Mouse (Mus musculus): Measurements from ENCODE around the gene Ralgapa2. TPM values are rescaled to one million over a fixed set of nuclear protein-coding genes. Genes with fewer than 3 reads are reported as not detected.
A peak's percentile ranks its signal among the peaks of the same experiment; 100 is the strongest.

Ralgapa2 gene
- total and polyA plus RNA-seq, 3 experiments = 9.2 to 9.6 TPM; not detected in 1

- no peak for DNase-seq (ENCODE audit: low read depth, low spot score)
- Histone ChIP-seq H3K79me2 (ENCODE audit: control insufficient read depth, insufficient read depth, low read length, poor library complexity) (no peaks in the 10 kb centered on the region), H3K36me3 (ENCODE audit: control insufficient read depth in 1 of 2, insufficient read depth in 2 of 2, low read length in 2 of 2) (peaks cover 0 to 15% of the 10 kb centered on the region in 2 experiments; a peak in 2 of 4 replicates), H3K4me1 (ENCODE audit: control insufficient read depth in 1 of 2, insufficient read depth in 2 of 2, low read length in 2 of 2) (peaks cover 0 to 5% of the 10 kb centered on the region in 2 experiments; a peak in 2 of 4 replicates), H3K27ac (ENCODE audit: control insufficient read depth, low read depth, low read length) (no peak overlapping the region), H3K4me3 (ENCODE audit: control insufficient read depth in 1 of 2, insufficient read depth in 1 of 2, low read depth in 2 of 2, low read length in 2 of 2) (no peak overlapping the region), H3K27me3 (ENCODE audit: control insufficient read depth in 1 of 2, insufficient read depth in 2 of 2, low read length in 2 of 2) (no peaks in the 10 kb centered on the region), H3K9ac (ENCODE audit: control insufficient read depth, low read depth, low read length, poor library complexity, severe bottlenecking) (no peak overlapping the region), H3K9me3 (replicated peaks; ENCODE audit: insufficient read depth, low read length) (no peaks in the 10 kb centered on the region)
- TF ChIP-seq MAX (IDR thresholded peaks at IDR 0.05; ENCODE audit: low read length) = no peak
- TF ChIP-seq HCFC1 (IDR thresholded peaks at IDR 0.05; ENCODE audit: low read depth, low read length) = no peak
- no peak for TF ChIP-seq CHD1 (IDR thresholded peaks at IDR 0.05; ENCODE audit: low read depth, low read length)
- TF ChIP-seq MAFK (IDR thresholded peaks at IDR 0.05; ENCODE audit: borderline replicate concordance, low read depth, low read length) = no peak
- no peak for TF ChIP-seq CTCF (IDR thresholded peaks at IDR 0.05 in 2 of 3, conservative IDR thresholded peaks at IDR 0.05 in 1 of 3; ENCODE audit: control insufficient read depth in 1 of 3, insufficient read depth in 1 of 3, low read depth in 2 of 3, low read length in 3 of 3, poor library complexity in 1 of 3, severe bottlenecking in 1 of 3)
- TF ChIP-seq KAT2A (conservative IDR thresholded peaks at IDR 0.05; ENCODE audit: low read depth, low read length) = no peak
- TF ChIP-seq MEF2A (IDR thresholded peaks at IDR 0.05; ENCODE audit: extremely low read depth, insufficient replicate concordance, low read depth, low read length, poor library complexity, severe bottlenecking) = no peak
- no peak for TF ChIP-seq POLR2AphosphoS2 (IDR thresholded peaks at IDR 0.05; ENCODE audit: low read length)
- no peak for TF ChIP-seq JUND (IDR thresholded peaks at IDR 0.05; ENCODE audit: low read depth, low read length)
- TF ChIP-seq MAZ (IDR thresholded peaks at IDR 0.05; ENCODE audit: low read depth, low read length) = no peak
- TF ChIP-seq CHD2 (IDR thresholded peaks at IDR 0.05; ENCODE audit: low read length) = no peak
- no peak for TF ChIP-seq MYC (IDR thresholded peaks at IDR 0.05; ENCODE audit: low read depth, low read length)
- no peak for TF ChIP-seq EP300 (IDR thresholded peaks at IDR 0.05; ENCODE audit: low read depth in 1 of 2, low read length in 2 of 2)
- TF ChIP-seq POLR2A (IDR thresholded peaks at IDR 0.05; ENCODE audit: control insufficient read depth in 1 of 2, insufficient read depth in 1 of 2, low read depth in 1 of 2, low read length in 2 of 2, poor library complexity in 1 of 2) = no peak
- TF ChIP-seq BHLHE40 (IDR thresholded peaks at IDR 0.05; ENCODE audit: borderline replicate concordance, low read depth, low read length) = no peak
Observed at GRCm38 (mm10) chr2:146323528-146323927, 188.6 kb downstream of the Ralgapa2 start.

GRCm38 (mm10) chr2:146322770-146323169, 189.4 kb downstream of the Ralgapa2 start:
- DNase-seq (ENCODE audit: low read depth, low spot score) = peak; percentile 18
- no peaks in the 10 kb centered on the region for H3K79me2 ChIP-seq (ENCODE audit: control insufficient read depth, insufficient read depth, low read length, poor library complexity)
- TF ChIP-seq UBTF (IDR thresholded peaks at IDR 0.05; ENCODE audit: borderline replicate concordance, insufficient read depth, low read depth, low read length) (no peak), EP300 (IDR thresholded peaks at IDR 0.05; ENCODE audit: low read depth in 1 of 2, low read length in 2 of 2) (no peak), E2F4 (IDR thresholded peaks at IDR 0.05; ENCODE audit: borderline replicate concordance, low read depth, low read length) (no peak), CHD1 (IDR thresholded peaks at IDR 0.05; ENCODE audit: low read depth, low read length) (no peak), NRF1 (IDR thresholded peaks at IDR 0.05; ENCODE audit: insufficient read depth, low read depth, low read length, poor library complexity, severe bottlenecking) (no peak), SIN3A (IDR thresholded peaks at IDR 0.05; ENCODE audit: low read length) (no peak), BHLHE40 (IDR thresholded peaks at IDR 0.05; ENCODE audit: borderline replicate concordance, low read depth, low read length) (no peak)
- no peak overlapping the region for H3K9ac ChIP-seq (ENCODE audit: control insufficient read depth, low read depth, low read length, poor library complexity, severe bottlenecking)
- H3K9me3 ChIP-seq (replicated peaks; ENCODE audit: insufficient read depth, low read length) = no peaks in the 10 kb centered on the region
- no peaks in the 10 kb centered on the region for H3K27me3 ChIP-seq (ENCODE audit: control insufficient read depth in 1 of 2, insufficient read depth in 2 of 2, low read length in 2 of 2)
- peaks cover 0 to 15% of the 10 kb centered on the region in 2 experiments; a peak in 2 of 4 replicates for H3K36me3 ChIP-seq (ENCODE audit: control insufficient read depth in 1 of 2, insufficient read depth in 2 of 2, low read length in 2 of 2)
- H3K4me1 ChIP-seq (ENCODE audit: control insufficient read depth in 1 of 2, insufficient read depth in 2 of 2, low read length in 2 of 2) = peaks cover 0 to 5% of the 10 kb centered on the region in 2 experiments; a peak in 2 of 4 replicates
- peak overlapping the region; percentile 67 for H3K27ac ChIP-seq (ENCODE audit: control insufficient read depth, low read depth, low read length)
- no peak overlapping the region for H3K4me3 ChIP-seq (ENCODE audit: control insufficient read depth in 1 of 2, insufficient read depth in 1 of 2, low read depth in 2 of 2, low read length in 2 of 2)
